Mouse (Mus musculus): ENCODE measurements at regions not wholly inside any gene's neighbourhood (a gene's known extent, or its start where the extent isn't known, plus 50 kb on each side); places are given as distances from the start of the nearest gene placed in this dataset.
"Not testable (repeated sequence)": the region's sequence is repeated elsewhere in the genome, so short reads cannot be mapped to it uniquely, and the experiment has no call there.

- DNase-seq, result no peak
Measured at GRCm38 (mm10) chr1:181262496-181262895, 50.7 kb upstream of the Wdr26 start.

- DNase-seq, result no peak
Measured at GRCm38 (mm10) chr1:181263216-181263615, 51.4 kb upstream of the Wdr26 start.

- not testable (repeated sequence) for DNase-seq
Measured at GRCm38 (mm10) chr1:181270469-181270868, 58.7 kb upstream of the Wdr26 start.

- DNase-seq, result no peak
Measured at GRCm38 (mm10) chr1:181271164-181271563, 59.4 kb upstream of the Wdr26 start.

GRCm38 (mm10) chr1:181271821-181272220 lies 60.0 kb upstream of the Wdr26 start:
- no peak for DNase-seq

- peak; percentile 43 for DNase-seq
Measured at GRCm38 (mm10) chr1:181272622-181273296, 61.0 kb upstream of the Wdr26 start.

- DNase-seq, result no peak
Measured at GRCm38 (mm10) chr1:181273540-181274204, 61.9 kb upstream of the Wdr26 start.

- no peak for DNase-seq
Measured at GRCm38 (mm10) chr1:181280826-181281225, 69.0 kb upstream of the Wdr26 start.

GRCm38 (mm10) chr1:181282986-181283385 lies 69.4 kb upstream of the Cnih3 start:
- DNase-seq, result not testable (repeated sequence)

GRCm38 (mm10) chr1:181283539-181283938 lies 68.9 kb upstream of the Cnih3 start:
- DNase-seq, result not testable (repeated sequence)

- DNase-seq, result no peak
Measured at GRCm38 (mm10) chr1:181284301-181285197, 67.9 kb upstream of the Cnih3 start.

GRCm38 (mm10) chr1:181285600-181285999 lies 66.8 kb upstream of the Cnih3 start:
- DNase-seq, result no peak

GRCm38 (mm10) chr1:181286146-181286545 lies 66.3 kb upstream of the Cnih3 start:
- no peak for DNase-seq

- DNase-seq, result no peak
Measured at GRCm38 (mm10) chr1:181287166-181287565, 65.3 kb upstream of the Cnih3 start.

GRCm38 (mm10) chr1:181289385-181290035 lies 62.9 kb upstream of the Cnih3 start:
- DNase-seq, result no peak

GRCm38 (mm10) chr1:181291202-181291601 lies 61.2 kb upstream of the Cnih3 start:
- DNase-seq, result no peak

- no peak for DNase-seq
Measured at GRCm38 (mm10) chr1:181291966-181292365, 60.5 kb upstream of the Cnih3 start.

GRCm38 (mm10) chr1:181293079-181293865 lies 59.2 kb upstream of the Cnih3 start:
- no peak for DNase-seq

GRCm38 (mm10) chr1:181295651-181296050 lies 56.8 kb upstream of the Cnih3 start:
- no peak for DNase-seq

- no peak for DNase-seq
Measured at GRCm38 (mm10) chr1:181298063-181298462, 54.4 kb upstream of the Cnih3 start.

GRCm38 (mm10) chr1:181299075-181299665 lies 53.3 kb upstream of the Cnih3 start:
- no peak for DNase-seq

- no peak for DNase-seq
Measured at GRCm38 (mm10) chr1:181299826-181300225, 52.6 kb upstream of the Cnih3 start.

All from cerebellum, adult 11-12 months (tissue).